Mouse (Mus musculus) activated CD4-positive, CD25-positive, alpha-beta regulatory T cell, adult 9 weeks (primary cell): ENCODE data around the gene Dhrs9. TPM values are rescaled to one million over a fixed set of nuclear protein-coding genes. Genes with fewer than 3 reads are reported as not detected.

Experiments
- polyA plus RNA-seq: library from polyadenylated mRNA; unstranded; fragments of 100-300 nt; shearing (Covaris generic); gene quantifications from one replicate; pipeline ENCODE4 v1.2.1, GENCODE M21; 2017

Dhrs9 gene
- 0.11 TPM for polyA plus RNA-seq

GRCm38 (mm10) chr2:69380281-69380680 is at the start of gene Dhrs9:
Dhrs9 (plus strand) TSS chr2:69380445.

GRCm38 (mm10) chr2:69342496-69343221 is 37.6 kb upstream of the Dhrs9 start, which contains the start of gene Abcb11:
Abcb11 (minus strand) TSS chr2:69342616.

Other genes with a start within 250 kb of the Dhrs9 start
- 0.50 TPM for gene Nostrin, start 244.6 kb upstream of the Dhrs9 start, polyA plus RNA-seq
- gene Spc25, start 174.3 kb upstream of the Dhrs9 start, polyA plus RNA-seq, result 12.2 TPM
- gene G6pc2, start 169.4 kb upstream of the Dhrs9 start, polyA plus RNA-seq, result not detected
- 0.44 TPM for gene Abcb11, start 37.8 kb upstream of the Dhrs9 start, polyA plus RNA-seq
- gene Lrp2, start 205.6 kb downstream of the Dhrs9 start, polyA plus RNA-seq, result not detected